Mouse (Mus musculus): ENCODE data around the gene Dennd1b. TPM values are rescaled to one million over a fixed set of nuclear protein-coding genes. Genes with fewer than 3 reads are reported as not detected.

The Dennd1b gene
- polyA plus RNA-seq, 1 experiment from 2014 or later: 16.8 TPM

DNA sequence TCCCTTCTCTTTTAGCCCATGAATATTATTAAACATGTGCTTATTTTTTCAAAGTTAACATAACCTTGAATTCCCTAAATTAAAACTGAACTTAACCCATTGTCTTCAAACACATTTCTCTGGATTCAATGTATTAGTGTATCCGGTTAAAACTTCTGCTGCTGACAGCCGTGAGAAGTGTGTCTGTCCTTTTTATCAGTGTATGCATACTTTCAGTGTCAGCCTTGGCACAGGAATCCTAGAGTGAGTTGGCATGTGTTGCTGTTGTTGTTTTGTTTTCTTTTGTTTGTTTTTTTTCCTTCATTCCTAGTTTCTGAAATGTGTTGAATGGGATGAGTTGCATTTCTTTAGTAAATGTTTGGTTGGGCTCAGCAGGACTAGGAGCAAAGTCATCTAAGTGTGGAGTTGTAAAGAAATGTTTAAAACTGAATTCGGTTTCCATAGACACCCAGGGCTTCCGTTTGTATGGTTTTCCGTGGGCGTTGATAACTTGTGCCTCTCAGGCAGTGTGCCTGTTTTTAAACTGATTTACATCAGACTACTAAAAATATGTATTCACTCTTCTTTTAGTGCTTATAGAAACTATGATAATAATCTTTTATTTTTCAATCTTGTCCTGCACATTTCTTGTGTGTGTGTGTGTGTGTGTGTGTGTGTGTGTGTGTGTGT, 217.4 kb downstream of the Dennd1b start:
- Histone ChIP-seq H3K9me3 (ENCODE audit: control insufficient read depth, low read length) (0 out of 2 replicates have a peak, but pooled peaks cover 4% of the 10 kb centered on the region), H3K4me1 (ENCODE audit: control insufficient read depth in 2 of 2, insufficient read depth in 2 of 2, low read length in 2 of 2) (peaks cover 0 to 5% of the 10 kb centered on the region in 2 experiments; a peak in 3 of 4 replicates), H3K27me3 (ENCODE audit: control insufficient read depth, insufficient read depth, low read length) (no peaks in the 10 kb centered on the region), H3K27ac (replicated peaks in 1 of 2; ENCODE audit: control insufficient read depth in 1 of 2, insufficient read depth in 1 of 2, low read depth in 2 of 2, low read length in 2 of 2) (no peak overlapping the region), H3K4me2 (ENCODE audit: low read length) (no peak overlapping the region), H3K4me3 (ENCODE audit: control insufficient read depth in 1 of 2, insufficient read depth in 1 of 2, low read depth in 1 of 2, low read length in 2 of 2) (no peak overlapping the region), H3K9ac (ENCODE audit: low read length) (no peak overlapping the region), H3K36me3 (ENCODE audit: control insufficient read depth, insufficient read depth, low read length) (no peaks in the 10 kb centered on the region)
- ATAC-seq (ENCODE audit: insufficient number of reproducible peaks, insufficient read depth, low FRiP score, low read depth): no peak
- 22% methylated on average over 6 of the region's 6 CpGs for WGBS

DNA sequence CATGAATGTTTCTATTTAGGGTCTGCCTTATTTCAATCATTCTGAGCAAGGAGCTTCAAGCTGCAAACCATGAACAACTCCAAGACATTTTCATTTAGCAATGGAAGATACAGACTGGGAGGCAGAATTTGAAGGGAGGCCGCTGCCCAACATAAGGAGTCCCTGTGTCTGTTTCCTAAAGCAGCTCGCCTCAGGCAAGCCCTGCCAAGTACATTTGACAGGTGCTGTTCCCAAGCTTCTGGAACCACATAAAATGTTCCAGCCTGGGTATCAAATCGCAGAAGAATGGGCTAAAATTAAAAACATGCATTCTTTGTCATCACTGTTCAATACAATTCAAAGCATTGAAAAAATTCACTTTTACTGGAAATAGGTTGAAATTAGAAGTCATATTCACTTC, 229.4 kb downstream of the Dennd1b start:
- WGBS: 69% methylated on average over 3 of the region's 3 CpGs
- no peaks in the 10 kb centered on the region for H3K27me3 ChIP-seq (ENCODE audit: control insufficient read depth, insufficient read depth, low read length)
- H3K9ac ChIP-seq (ENCODE audit: low read length): no peak overlapping the region
- no peak for ATAC-seq (ENCODE audit: insufficient number of reproducible peaks, insufficient read depth, low FRiP score, low read depth)
- no peaks in the 10 kb centered on the region for H3K36me3 ChIP-seq (ENCODE audit: control insufficient read depth, insufficient read depth, low read length)
- H3K4me3 ChIP-seq (ENCODE audit: control insufficient read depth in 1 of 2, insufficient read depth in 1 of 2, low read depth in 1 of 2, low read length in 2 of 2): no peak overlapping the region
- no peaks in the 10 kb centered on the region for H3K4me1 ChIP-seq (ENCODE audit: control insufficient read depth in 2 of 2, insufficient read depth in 2 of 2, low read length in 2 of 2)
- H3K27ac ChIP-seq (replicated peaks in 1 of 2; ENCODE audit: control insufficient read depth in 1 of 2, insufficient read depth in 1 of 2, low read depth in 2 of 2, low read length in 2 of 2): no peak overlapping the region
- H3K4me2 ChIP-seq (ENCODE audit: low read length): no peak overlapping the region
- no peaks in the 10 kb centered on the region for H3K9me3 ChIP-seq (ENCODE audit: control insufficient read depth, low read length)

DNA sequence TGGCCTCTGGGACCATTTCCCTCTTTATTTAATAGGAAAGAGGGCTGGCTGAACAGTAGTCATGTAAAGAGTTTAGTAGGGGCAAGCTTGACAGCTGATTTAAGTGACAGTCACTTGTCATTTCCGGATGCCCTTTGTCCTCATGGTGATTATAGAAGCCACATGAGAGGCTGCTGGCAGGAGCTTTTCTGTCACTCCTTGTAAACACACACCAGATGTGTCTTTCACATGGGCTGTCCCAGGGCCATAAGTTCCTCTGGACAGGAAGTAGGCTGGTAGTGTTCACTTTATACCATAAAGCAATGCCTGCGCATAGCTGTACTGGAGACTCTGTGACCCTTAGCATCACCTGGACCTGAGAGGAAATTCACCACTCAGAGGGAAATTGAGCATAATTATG, 230.8 kb downstream of the Dennd1b start:
- Histone ChIP-seq H3K4me1 (ENCODE audit: control insufficient read depth in 2 of 2, insufficient read depth in 2 of 2, low read length in 2 of 2) (no peaks in the 10 kb centered on the region), H3K4me3 (ENCODE audit: control insufficient read depth in 1 of 2, insufficient read depth in 1 of 2, low read depth in 1 of 2, low read length in 2 of 2) (no peak overlapping the region), H3K27ac (replicated peaks in 1 of 2; ENCODE audit: control insufficient read depth in 1 of 2, insufficient read depth in 1 of 2, low read depth in 2 of 2, low read length in 2 of 2) (no peak overlapping the region), H3K9ac (ENCODE audit: low read length) (no peak overlapping the region), H3K9me3 (ENCODE audit: control insufficient read depth, low read length) (no peaks in the 10 kb centered on the region), H3K36me3 (ENCODE audit: control insufficient read depth, insufficient read depth, low read length) (no peaks in the 10 kb centered on the region), H3K27me3 (ENCODE audit: control insufficient read depth, insufficient read depth, low read length) (no peaks in the 10 kb centered on the region), H3K4me2 (ENCODE audit: low read length) (no peak overlapping the region)
- 43% methylated on average over 2 of the region's 2 CpGs for WGBS
- ATAC-seq (ENCODE audit: insufficient number of reproducible peaks, insufficient read depth, low FRiP score, low read depth): no peak

GRCm38 (mm10) chr1:139194428-139195028, 231.3 kb downstream of the Dennd1b start:
- Histone ChIP-seq H3K4me1 (ENCODE audit: control insufficient read depth in 2 of 2, insufficient read depth in 2 of 2, low read length in 2 of 2) (no peaks in the 10 kb centered on the region), H3K36me3 (ENCODE audit: control insufficient read depth, insufficient read depth, low read length) (no peaks in the 10 kb centered on the region), H3K27ac (replicated peaks in 1 of 2; ENCODE audit: control insufficient read depth in 1 of 2, insufficient read depth in 1 of 2, low read depth in 2 of 2, low read length in 2 of 2) (no peak overlapping the region), H3K9me3 (ENCODE audit: control insufficient read depth, low read length) (no peaks in the 10 kb centered on the region), H3K9ac (ENCODE audit: low read length) (no peak overlapping the region), H3K4me2 (ENCODE audit: low read length) (no peak overlapping the region), H3K27me3 (ENCODE audit: control insufficient read depth, insufficient read depth, low read length) (no peaks in the 10 kb centered on the region), H3K4me3 (ENCODE audit: control insufficient read depth in 1 of 2, insufficient read depth in 1 of 2, low read depth in 1 of 2, low read length in 2 of 2) (no peak overlapping the region)
- no peak for ATAC-seq (ENCODE audit: insufficient number of reproducible peaks, insufficient read depth, low FRiP score, low read depth)
- WGBS: 28% methylated on average over 5 of the region's 5 CpGs

GRCm38 (mm10) chr1:139203026-139203425, 239.8 kb downstream of the Dennd1b start:
- Histone ChIP-seq H3K36me3 (ENCODE audit: control insufficient read depth, insufficient read depth, low read length) (no peaks in the 10 kb centered on the region), H3K4me3 (ENCODE audit: control insufficient read depth in 1 of 2, insufficient read depth in 1 of 2, low read depth in 1 of 2, low read length in 2 of 2) (no peak overlapping the region), H3K9ac (ENCODE audit: low read length) (no peak overlapping the region), H3K4me1 (ENCODE audit: control insufficient read depth in 2 of 2, insufficient read depth in 2 of 2, low read length in 2 of 2) (peaks cover 3 to 6% of the 10 kb centered on the region in 2 experiments; a peak in 2 of 4 replicates), H3K4me2 (ENCODE audit: low read length) (no peak overlapping the region), H3K9me3 (ENCODE audit: control insufficient read depth, low read length) (no peaks in the 10 kb centered on the region), H3K27ac (replicated peaks in 1 of 2; ENCODE audit: control insufficient read depth in 1 of 2, insufficient read depth in 1 of 2, low read depth in 2 of 2, low read length in 2 of 2) (no peak overlapping the region), H3K27me3 (ENCODE audit: control insufficient read depth, insufficient read depth, low read length) (no peaks in the 10 kb centered on the region)
- WGBS: 38% methylated on average over 5 of the region's 5 CpGs
- ATAC-seq (ENCODE audit: insufficient number of reproducible peaks, insufficient read depth, low FRiP score, low read depth): no peak

DNA sequence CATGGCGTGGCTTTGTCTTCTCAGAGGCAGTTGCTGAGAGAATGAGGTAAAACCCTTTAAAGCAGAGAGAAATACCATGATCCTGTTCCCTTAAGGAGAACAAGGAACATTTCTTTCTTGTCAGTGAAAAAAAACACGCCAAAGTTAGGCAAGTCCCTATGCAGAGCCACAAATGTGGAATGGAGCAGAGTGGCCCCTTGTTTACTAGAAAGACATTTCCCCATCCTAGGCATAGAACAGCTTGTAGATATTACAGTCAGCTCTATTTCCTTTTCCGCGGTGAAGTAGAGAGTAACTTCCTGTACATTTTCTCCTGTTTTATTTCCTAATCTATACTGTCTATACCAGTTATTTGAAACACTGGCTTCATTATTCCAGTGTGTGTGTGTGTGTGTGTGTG, 243.0 kb downstream of the Dennd1b start:
- no peaks in the 10 kb centered on the region for H3K27me3 ChIP-seq (ENCODE audit: control insufficient read depth, insufficient read depth, low read length)
- no peaks in the 10 kb centered on the region for H3K36me3 ChIP-seq (ENCODE audit: control insufficient read depth, insufficient read depth, low read length)
- H3K27ac ChIP-seq (replicated peaks in 1 of 2; ENCODE audit: control insufficient read depth in 1 of 2, insufficient read depth in 1 of 2, low read depth in 2 of 2, low read length in 2 of 2): no peak overlapping the region
- no peak for ATAC-seq (ENCODE audit: insufficient number of reproducible peaks, insufficient read depth, low FRiP score, low read depth)
- H3K4me1 ChIP-seq (ENCODE audit: control insufficient read depth in 2 of 2, insufficient read depth in 2 of 2, low read length in 2 of 2): peaks cover 3 to 6% of the 10 kb centered on the region in 2 experiments; a peak in 2 of 4 replicates
- H3K9ac ChIP-seq (ENCODE audit: low read length): no peak overlapping the region
- no peak overlapping the region for H3K4me3 ChIP-seq (ENCODE audit: control insufficient read depth in 1 of 2, insufficient read depth in 1 of 2, low read depth in 1 of 2, low read length in 2 of 2)
- H3K9me3 ChIP-seq (ENCODE audit: control insufficient read depth, low read length): no peaks in the 10 kb centered on the region
- no peak overlapping the region for H3K4me2 ChIP-seq (ENCODE audit: low read length)
- 58% methylated on average over 4 of the region's 4 CpGs for WGBS

- H3K4me2 ChIP-seq (ENCODE audit: low read length): no peak overlapping the region
- H3K27me3 ChIP-seq (ENCODE audit: control insufficient read depth, insufficient read depth, low read length): no peaks in the 10 kb centered on the region
- H3K9me3 ChIP-seq (ENCODE audit: control insufficient read depth, low read length): no peaks in the 10 kb centered on the region
- ATAC-seq (ENCODE audit: insufficient number of reproducible peaks, insufficient read depth, low FRiP score, low read depth): no peak
- no peaks in the 10 kb centered on the region for H3K4me1 ChIP-seq (ENCODE audit: control insufficient read depth in 2 of 2, insufficient read depth in 2 of 2, low read length in 2 of 2)
- no peaks in the 10 kb centered on the region for H3K36me3 ChIP-seq (ENCODE audit: control insufficient read depth, insufficient read depth, low read length)
- H3K4me3 ChIP-seq (ENCODE audit: control insufficient read depth in 1 of 2, insufficient read depth in 1 of 2, low read depth in 1 of 2, low read length in 2 of 2): no peak overlapping the region
- no peak overlapping the region for H3K9ac ChIP-seq (ENCODE audit: low read length)
- no peak overlapping the region for H3K27ac ChIP-seq (replicated peaks in 1 of 2; ENCODE audit: control insufficient read depth in 1 of 2, insufficient read depth in 1 of 2, low read depth in 2 of 2, low read length in 2 of 2)
- 37% methylated on average over 7 of the region's 7 CpGs for WGBS
Observed at GRCm38 (mm10) chr1:139209796-139210195, 246.6 kb downstream of the Dennd1b start.

Measured in heart, embryonic 14.5 days (tissue).